Mouse (Mus musculus): ENCODE measurements around the gene Fam81a.

Fam81a gene

DNA sequence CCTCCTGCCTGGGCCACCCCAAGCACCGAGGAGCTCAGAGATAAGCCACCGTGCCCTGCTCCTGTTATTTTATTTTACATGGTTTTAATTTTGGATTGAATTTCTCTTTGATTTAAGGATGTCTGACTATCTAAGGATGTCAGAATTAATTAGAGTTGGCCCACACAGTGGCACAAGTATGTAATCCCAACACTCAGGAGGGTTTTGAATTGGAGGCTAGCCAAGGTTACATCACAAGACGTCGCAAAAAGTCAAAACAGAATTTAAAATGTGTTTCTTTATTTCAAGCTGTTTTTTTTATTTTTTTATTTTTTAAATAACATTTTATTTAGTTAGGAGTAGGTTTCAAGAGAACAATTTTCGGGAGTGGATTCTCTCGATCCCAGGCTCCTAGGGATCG is 31.5 kb downstream of the Fam81a start:
- in situ Hi-C loops (cut with MboI; ENCODE audit: unreplicated experiment in 2 of 2) = loop anchor here (5.0 to 25.0 kb wide), 4 partner anchors 281 to 1501 kb away; no protein-coding TSS in a partner anchor

- in situ Hi-C loops (cut with MboI; ENCODE audit: unreplicated experiment in 2 of 2) = loop anchor here (5.0 to 25.0 kb wide), 5 partner anchors 283 to 1503 kb away; no protein-coding TSS in a partner anchor
Observed at GRCm38 (mm10) chr9:70109279-70109678, 33.1 kb downstream of the Fam81a start.

DNA sequence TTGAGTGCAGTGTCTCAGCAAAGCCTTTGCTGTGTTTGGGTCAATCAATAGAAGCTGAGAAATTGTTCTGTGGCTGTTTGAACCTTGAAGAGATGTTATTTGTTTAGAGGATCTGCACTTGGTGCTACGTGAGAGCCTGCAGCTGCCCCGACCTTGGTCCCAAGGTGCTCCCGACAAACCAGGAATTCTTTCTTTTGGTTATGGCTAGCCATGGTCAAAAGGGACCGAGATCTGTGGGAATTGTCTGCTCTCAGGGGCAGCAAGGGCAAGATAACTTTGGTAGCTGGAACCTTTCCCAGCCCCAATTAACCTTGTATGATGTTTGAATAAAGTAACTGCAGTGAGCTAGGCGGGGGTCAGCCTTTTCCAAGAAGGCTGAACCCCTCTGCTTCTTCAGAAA is 34.2 kb downstream of the Fam81a start:
- in situ Hi-C loops (cut with MboI; ENCODE audit: unreplicated experiment in 2 of 2) = loop anchor here (5.0 to 25.0 kb wide), 5 partner anchors 284 to 1504 kb away; no protein-coding TSS in a partner anchor

DNA sequence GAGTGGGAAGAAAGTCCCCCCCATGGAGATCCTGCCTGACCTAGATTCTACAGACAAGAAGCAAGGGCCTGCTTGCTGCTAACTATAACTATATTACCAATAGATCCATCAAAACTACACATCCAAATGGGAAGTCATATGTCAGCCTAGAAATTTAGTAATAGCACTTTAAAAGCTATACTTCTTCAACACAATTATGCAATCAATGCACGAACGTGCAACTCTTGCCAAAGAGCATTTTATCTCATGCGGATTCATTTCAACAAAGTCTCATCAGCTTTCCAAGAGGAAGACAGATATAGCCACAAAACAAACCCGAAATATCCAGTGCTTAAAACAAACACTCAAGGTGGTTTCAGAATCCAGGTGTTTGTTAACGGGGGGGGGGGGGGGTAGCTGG is 36.8 kb downstream of the Fam81a start:
- in situ Hi-C loops (cut with MboI; ENCODE audit: unreplicated experiment in 2 of 2) = loop anchor here (5.0 to 25.0 kb wide), 5 partner anchors 287 to 1507 kb away; no protein-coding TSS in a partner anchor

DNA sequence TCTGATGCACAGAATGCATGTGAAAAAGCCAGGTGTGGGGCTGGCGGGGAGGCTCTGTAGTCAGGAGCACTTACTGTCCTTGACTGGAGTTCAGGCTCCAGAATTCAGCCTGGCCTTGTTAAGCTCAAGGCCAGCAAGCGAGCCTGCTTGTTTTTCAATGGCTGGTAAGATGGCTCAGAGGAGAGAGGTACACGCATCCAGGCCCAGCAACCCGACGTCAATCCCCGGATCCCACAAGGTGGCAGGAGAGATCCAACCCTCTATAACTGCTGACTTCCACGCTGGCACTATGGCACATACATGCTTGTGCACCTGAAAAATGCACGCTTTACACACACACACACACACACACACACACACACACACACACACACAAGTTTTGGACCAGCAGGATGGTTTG is 39.3 kb downstream of the Fam81a start:
- in situ Hi-C loops (cut with MboI; ENCODE audit: unreplicated experiment in 2 of 2) = loop anchor here (10.0 to 25.0 kb wide), 4 partner anchors 459 to 1509 kb away; no protein-coding TSS in a partner anchor

DNA sequence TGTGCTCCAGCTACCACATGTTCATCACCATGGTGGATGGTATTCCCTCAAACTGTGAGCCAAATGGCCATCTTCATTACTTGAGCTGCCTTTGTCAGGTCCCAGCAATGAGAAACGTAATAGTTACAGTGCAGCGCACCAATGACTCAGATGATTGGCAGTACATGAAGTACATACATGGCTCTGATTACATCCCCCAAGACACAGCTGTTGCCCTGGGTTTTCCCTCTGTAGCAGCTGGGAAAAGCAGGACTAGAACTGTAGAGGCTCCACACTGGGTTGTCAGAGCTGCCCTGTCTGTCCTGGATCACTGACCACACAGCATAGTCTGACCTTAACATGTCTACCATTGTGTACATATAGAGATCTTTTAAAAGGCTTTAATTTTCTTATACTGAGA is 44.8 kb downstream of the Fam81a start:
- in situ Hi-C loops (cut with MboI; ENCODE audit: unreplicated experiment in 2 of 2) = loop anchor here in 1 of 2 experiments (25.0 kb wide), 1 partner anchor 585 kb away; no protein-coding TSS in a partner anchor

DNA sequence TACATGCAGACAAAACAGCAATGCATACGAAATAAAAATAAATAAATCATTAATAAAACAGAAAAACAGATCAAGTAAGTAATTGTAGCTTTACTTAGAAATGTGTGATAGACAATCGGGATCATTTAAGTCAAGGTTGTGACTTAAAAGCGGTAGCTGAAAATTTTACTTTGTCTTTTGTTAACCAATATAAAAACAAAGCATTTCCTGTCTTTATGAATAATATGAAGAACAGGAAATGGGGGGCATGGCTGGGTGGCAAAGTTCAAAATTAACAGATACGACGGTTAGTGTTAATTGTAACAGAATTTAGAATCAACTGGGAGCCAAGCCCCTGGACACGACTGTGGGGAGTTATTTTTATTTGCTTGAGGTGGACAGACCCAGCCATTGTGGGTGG is 47.3 kb downstream of the Fam81a start:
- in situ Hi-C loops (cut with MboI; ENCODE audit: unreplicated experiment in 2 of 2) = loop anchor here in 1 of 2 experiments (25.0 kb wide), 1 partner anchor 583 kb away; no protein-coding TSS in a partner anchor

- in situ Hi-C loops (cut with MboI; ENCODE audit: unreplicated experiment in 2 of 2) = loop anchor here in 1 of 2 experiments (25.0 kb wide), 1 partner anchor 578 kb away; no protein-coding TSS in a partner anchor
Observed at GRCm38 (mm10) chr9:70090541-70090940, 51.8 kb downstream of the Fam81a start.

- in situ Hi-C loops (cut with MboI; ENCODE audit: unreplicated experiment in 2 of 2) = loop anchor here in 1 of 2 experiments (25.0 kb wide), 1 partner anchor 576 kb away; no protein-coding TSS in a partner anchor
Observed at GRCm38 (mm10) chr9:70088786-70089096, 53.6 kb downstream of the Fam81a start.

DNA sequence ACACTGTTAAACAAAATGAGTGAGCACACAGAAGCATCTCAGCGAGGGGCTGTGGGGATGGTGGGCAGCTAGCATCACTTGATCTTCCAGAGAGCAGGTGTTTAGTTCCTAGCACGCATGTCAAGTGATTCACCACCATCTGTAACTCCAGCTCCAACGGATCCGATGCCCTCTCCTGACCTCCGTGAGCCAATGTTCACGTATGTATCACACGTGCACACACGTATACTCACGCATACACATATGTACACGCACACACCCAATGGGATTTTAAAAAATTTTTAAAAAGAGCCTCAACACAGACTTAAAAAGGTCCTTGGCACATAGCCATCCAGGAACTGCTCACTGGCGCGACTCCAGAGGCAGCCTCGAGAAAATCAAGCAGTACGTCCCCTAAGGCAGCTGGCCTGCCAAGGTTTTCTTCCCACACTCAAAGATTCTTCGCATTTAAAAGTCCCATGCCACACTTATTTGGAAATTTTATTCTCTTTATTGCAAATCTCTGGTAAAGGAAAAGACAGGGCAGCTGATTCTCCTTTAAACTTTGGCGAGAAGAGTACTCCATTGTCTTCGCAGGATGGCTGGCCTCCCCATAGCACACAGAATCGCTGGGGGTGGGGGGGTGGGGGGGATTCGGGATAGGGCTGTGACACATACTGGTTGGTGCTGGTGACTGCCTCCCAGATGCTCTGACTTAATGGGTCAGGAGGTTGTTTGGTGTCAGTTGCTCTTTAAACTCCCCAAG is 54.1 kb downstream of the Fam81a start:
- in situ Hi-C loops (cut with MboI; ENCODE audit: unreplicated experiment in 2 of 2) = loop anchor here in 1 of 2 experiments (25.0 kb wide), 1 partner anchor 576 kb away; no protein-coding TSS in a partner anchor

- in situ Hi-C loops (cut with MboI; ENCODE audit: unreplicated experiment in 2 of 2) = loop anchor here in 1 of 2 experiments (25.0 kb wide), 1 partner anchor 575 kb away; no protein-coding TSS in a partner anchor
Observed at GRCm38 (mm10) chr9:70087379-70087778, 55.0 kb downstream of the Fam81a start.

DNA sequence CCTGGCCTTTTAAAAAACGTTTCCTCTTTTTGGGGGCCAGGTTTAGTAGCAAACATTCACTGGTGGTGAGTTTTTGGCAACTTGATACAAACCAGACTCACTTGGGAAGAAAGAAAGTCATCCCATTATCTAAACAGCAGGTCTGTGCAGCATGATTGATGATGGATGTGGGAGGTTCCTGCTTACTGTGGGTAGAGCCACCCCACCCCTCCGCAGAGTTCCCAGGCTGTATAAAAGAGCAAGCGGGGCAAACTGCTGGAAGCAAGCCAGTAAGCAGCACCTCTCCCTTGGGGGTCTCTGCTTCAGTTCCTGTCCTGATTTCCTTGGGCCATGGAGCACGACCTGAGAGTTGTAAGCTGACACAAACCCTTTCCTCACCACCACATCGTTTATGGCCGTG is 56.3 kb downstream of the Fam81a start:
- in situ Hi-C loops (cut with MboI; ENCODE audit: unreplicated experiment in 2 of 2) = loop anchor here in 1 of 2 experiments (25.0 kb wide), 1 partner anchor 574 kb away; no protein-coding TSS in a partner anchor

- in situ Hi-C loops (cut with MboI; ENCODE audit: unreplicated experiment in 2 of 2) = loop anchor here in 1 of 2 experiments (25.0 kb wide), 1 partner anchor 572 kb away; no protein-coding TSS in a partner anchor
Observed at GRCm38 (mm10) chr9:70084107-70084506, 58.3 kb downstream of the Fam81a start.

DNA sequence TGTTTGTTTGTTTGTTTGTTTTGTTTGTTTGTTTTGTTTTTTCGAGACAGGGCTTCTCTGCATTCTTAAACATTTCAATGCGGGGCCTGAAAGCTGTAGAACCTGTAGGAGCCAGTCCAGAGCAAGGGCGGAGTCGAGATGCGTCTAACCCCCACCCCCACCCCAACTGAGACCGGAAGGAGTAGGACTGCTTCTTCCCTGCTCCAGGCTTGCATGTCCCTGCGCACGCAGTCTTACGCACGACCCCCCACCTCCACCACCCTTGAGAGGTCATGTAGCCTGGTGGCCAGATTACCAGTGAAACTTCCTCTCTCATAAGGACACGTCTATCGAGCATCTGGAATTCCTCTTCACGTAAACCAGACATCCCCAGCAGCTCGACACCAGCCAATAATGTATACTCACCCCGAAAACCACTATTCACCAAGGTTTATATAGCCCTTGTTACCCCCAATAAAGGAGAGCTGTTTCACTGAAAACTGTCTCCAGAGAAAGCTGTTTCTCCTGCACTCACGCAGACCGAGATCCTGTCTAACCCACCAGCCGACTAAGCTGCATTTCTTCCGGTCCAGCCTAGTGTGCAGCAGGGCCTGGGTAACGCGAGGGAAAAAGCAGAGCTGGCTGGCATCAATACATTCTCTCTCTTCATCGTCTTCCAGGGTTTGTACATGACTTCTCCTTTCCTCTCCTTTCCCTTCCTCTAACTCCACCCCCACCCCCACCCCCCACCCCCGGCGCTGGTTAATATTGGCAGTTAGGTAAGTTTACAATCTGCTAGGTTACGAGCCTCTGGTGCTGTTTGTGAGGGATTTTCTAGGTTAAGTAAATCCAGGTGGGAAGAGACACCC is 59.8 kb downstream of the Fam81a start:
- in situ Hi-C loops (cut with MboI; ENCODE audit: unreplicated experiment in 2 of 2) = loop anchor here in 1 of 2 experiments (25.0 kb wide), 1 partner anchor 570 kb away; no protein-coding TSS in a partner anchor

DNA sequence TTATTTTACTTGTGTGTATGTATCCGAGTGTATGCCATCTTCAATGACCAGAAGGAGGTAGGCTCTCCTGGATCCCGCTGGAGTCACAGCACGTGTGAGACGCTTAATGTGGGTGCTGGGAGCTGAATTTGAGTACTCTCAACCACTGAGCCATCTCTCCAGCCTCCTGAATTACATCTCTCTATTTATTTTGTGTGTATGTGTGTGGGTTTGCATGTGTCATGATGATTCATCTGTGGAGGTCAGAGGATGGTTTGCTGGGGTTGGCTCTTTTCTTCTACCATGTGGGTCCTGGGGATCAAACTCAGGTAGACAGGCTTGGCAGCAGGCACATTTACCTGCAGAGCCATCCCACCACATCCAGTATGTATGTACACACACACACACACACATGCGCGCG is 60.6 kb downstream of the Fam81a start:
- in situ Hi-C loops (cut with MboI; ENCODE audit: unreplicated experiment in 2 of 2) = loop anchor here in 1 of 2 experiments (25.0 kb wide), 1 partner anchor 569 kb away; no protein-coding TSS in a partner anchor

DNA sequence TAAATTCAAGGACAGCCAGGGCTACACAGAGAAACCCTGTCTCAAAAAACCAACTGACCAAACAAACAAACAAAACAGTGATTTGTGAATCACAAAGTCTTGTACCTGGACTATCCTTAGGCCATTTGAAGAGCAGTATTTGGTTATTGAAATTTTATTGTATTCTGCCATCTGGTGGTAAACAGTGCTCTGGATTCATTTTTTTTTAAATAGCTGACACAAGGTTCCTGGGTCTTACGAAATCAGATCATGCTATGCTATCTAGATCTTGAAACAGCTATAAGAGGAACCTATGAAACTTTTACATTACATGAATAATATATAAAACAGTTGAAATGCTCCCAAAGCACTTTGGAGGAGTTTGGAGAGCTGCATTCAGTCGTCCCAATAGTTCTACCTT is 61.4 kb downstream of the Fam81a start:
- in situ Hi-C loops (cut with MboI; ENCODE audit: unreplicated experiment in 2 of 2) = loop anchor here in 1 of 2 experiments (25.0 kb wide), 1 partner anchor 569 kb away; no protein-coding TSS in a partner anchor

DNA sequence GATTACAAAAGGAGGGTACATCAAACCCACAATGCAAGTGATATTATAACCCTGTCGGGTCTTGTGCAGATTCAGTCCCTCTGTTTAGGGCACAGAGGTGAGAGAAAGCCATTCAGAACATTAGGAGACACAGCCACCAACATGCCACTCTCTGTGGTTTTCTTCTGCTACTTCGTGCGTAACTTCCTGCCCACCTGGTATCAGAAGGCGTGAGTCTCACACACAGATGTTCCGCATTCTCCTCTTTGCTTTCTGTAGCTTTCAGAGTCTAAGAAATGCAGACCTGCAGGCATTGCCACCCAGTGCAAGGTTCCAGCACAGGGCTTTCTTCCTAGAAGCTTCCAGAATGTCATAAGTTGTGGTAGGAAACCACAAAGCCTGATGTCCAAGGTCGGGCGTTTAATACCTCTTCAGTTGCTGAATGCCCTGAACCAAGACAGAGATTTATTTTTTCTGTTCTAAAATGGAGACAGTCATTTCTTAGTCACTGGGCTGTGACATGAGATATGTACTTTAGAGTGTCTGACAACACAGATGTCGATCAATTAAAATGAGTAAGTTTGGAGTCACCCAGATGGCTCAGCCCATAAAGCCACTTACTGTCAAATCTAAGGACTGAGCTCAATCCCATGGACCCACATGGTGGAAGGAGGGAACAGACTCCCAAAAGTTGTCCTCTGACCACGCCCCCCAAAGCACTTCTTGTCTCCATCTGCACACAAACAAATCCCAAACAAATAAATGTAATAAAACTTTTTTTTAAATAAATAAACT is 62.1 kb downstream of the Fam81a start:
- in situ Hi-C loops (cut with MboI; ENCODE audit: unreplicated experiment in 2 of 2) = loop anchor here in 1 of 2 experiments (25.0 kb wide), 1 partner anchor 568 kb away; no protein-coding TSS in a partner anchor

- in situ Hi-C loops (cut with MboI; ENCODE audit: unreplicated experiment in 2 of 2) = loop anchor here (5.0 to 25.0 kb wide), 4 partner anchors 51 to 573 kb away; no protein-coding TSS in a partner anchor
Observed at GRCm38 (mm10) chr9:70078034-70078433, 64.3 kb downstream of the Fam81a start.

GRCm38 (mm10) chr9:70077170-70077569 is 65.2 kb downstream of the Fam81a start:
- in situ Hi-C loops (cut with MboI; ENCODE audit: unreplicated experiment in 2 of 2) = loop anchor here (5.0 to 25.0 kb wide), 4 partner anchors 50 to 572 kb away; no protein-coding TSS in a partner anchor
